Comparison of ENCODE assay signal across 8 mouse cellular contexts in the genomic region with DNA sequence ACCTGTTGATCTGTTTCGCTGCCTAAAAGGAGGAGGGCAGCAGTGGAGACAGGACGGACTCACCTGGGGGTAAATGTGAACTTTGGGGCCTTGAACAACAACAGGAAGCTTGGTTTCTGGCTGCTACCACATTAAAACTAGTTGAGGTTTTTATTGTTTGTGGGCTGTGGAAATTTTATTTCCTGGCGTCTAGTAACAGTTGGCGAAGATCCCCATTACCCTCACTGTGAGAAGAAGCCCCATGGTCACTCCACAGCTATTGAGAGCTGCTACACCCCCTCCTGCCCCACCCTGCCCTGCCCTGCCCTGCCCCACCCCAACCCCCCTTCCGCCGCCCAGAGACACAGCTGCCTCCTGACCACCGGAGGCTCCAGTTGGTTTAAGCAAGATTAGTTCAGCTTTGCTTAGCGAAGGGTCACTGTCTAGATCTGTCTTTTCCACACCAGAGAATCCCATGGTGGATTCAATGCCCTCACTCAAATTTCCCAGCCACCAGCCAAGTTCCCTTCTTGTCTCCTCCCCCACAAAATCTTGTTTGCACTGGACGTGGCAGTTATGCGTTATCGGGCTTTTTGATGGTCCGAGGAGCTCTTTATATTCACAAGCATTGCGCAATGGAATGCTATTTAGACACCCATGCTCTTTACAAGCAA.
DNase-seq lines count a peak whose midpoint lies in the region; ATAC-seq and TF ChIP-seq lines count a peak whose summit lies in the region.

No protein-coding gene starts in this region.

- no peaks in the 10 kb centered on the region for H3K79me2 ChIP-seq in myocyte (ENCODE audit: control insufficient read depth, insufficient read depth)

- no peaks in the 10 kb centered on the region for H3K9me3 ChIP-seq in kidney, postnatal 0 days (replicated peaks; ENCODE audit: low read length)
- H3K9me3 ChIP-seq in intestine, embryonic 16.5 days (ENCODE audit: control insufficient read depth, low read length), result no peaks in the 10 kb centered on the region

- DNase-seq in kidney, postnatal 0 days (ENCODE audit: low spot score), result no peak
- DNase-seq in kidney, postnatal 10 days, result no peak
- DNase-seq in MN1 (ENCODE audit: low spot score), result peak; percentile 49
- DNase-seq in urinary bladder, postnatal 36 days (ENCODE audit: low spot score in 2 of 2), result no peak
- no peak for DNase-seq in layer of hippocampus, adult 8-10 months (ENCODE audit: low spot score in 2 of 2)
- DNase-seq in cerebellum, adult 11 months, result no peak

- no peak overlapping the region for H3K4me3 ChIP-seq in kidney, postnatal 0 days (replicated peaks; ENCODE audit: low read depth, low read length)
- peak overlapping the region; percentile 39 for H3K4me3 ChIP-seq in intestine, embryonic 16.5 days (ENCODE audit: low read length)
- H3K4me3 ChIP-seq in myocyte, result peak overlapping the region; percentile 23

- no peaks in the 10 kb centered on the region for H3K36me3 ChIP-seq in kidney, postnatal 0 days (ENCODE audit: insufficient read depth, low read length)
- no peaks in the 10 kb centered on the region for H3K36me3 ChIP-seq in intestine, embryonic 16.5 days (ENCODE audit: control insufficient read depth, insufficient read depth, low read length)
- H3K36me3 ChIP-seq in myocyte (ENCODE audit: control insufficient read depth, insufficient read depth), result no peaks in the 10 kb centered on the region

- no peak overlapping the region for H3ac ChIP-seq in myocyte (ENCODE audit: control insufficient read depth, insufficient read length)

- H3K27me3 ChIP-seq in kidney, postnatal 0 days (ENCODE audit: insufficient read depth, low read length), result no peaks in the 10 kb centered on the region
- H3K27me3 ChIP-seq in intestine, embryonic 16.5 days (replicated peaks; ENCODE audit: control insufficient read depth, insufficient read depth, low read length), result no peaks in the 10 kb centered on the region
- no peaks in the 10 kb centered on the region for H3K27me3 ChIP-seq in myocyte (ENCODE audit: control insufficient read depth, insufficient read depth, insufficient read length)

- no peak overlapping the region for H3K9ac ChIP-seq in kidney, postnatal 0 days (ENCODE audit: low read depth, low read length)
- 0 out of 2 replicates have a peak overlapping the region, but pooled peaks have one; percentile 3 for H3K9ac ChIP-seq in intestine, embryonic 16.5 days (ENCODE audit: low read depth, low read length)

- no peak; the same call in 1 of the 2 replicates for ATAC-seq in kidney, postnatal 0 days (replicated peaks; ENCODE audit: low FRiP score, low read depth)
- ATAC-seq in intestine, embryonic 16.5 days, result peak; percentile 69

- 31% methylated on average over 13 of the region's 13 CpGs for WGBS in kidney, postnatal 0 days
- 47% methylated on average over 13 of the region's 13 CpGs for WGBS in intestine, embryonic 16.5 days

- no peak for TF ChIP-seq CTCF in kidney, postnatal 0 days (IDR thresholded peaks at IDR 0.05; ENCODE audit: low read depth)

- peak; percentile 29 for TF ChIP-seq POLR2A in myocyte (IDR thresholded peaks at IDR 0.05; ENCODE audit: insufficient read length, low read depth)

- H3K4me1 ChIP-seq in kidney, postnatal 0 days (replicated peaks; ENCODE audit: insufficient read depth, low read length), result 0 out of 2 replicates have a peak, but pooled peaks cover 5% of the 10 kb centered on the region
- H3K4me1 ChIP-seq in intestine, embryonic 16.5 days (ENCODE audit: control insufficient read depth, insufficient read depth, low read length), result peaks cover 12% of the 10 kb centered on the region; the same call in 1 of the 2 replicates

- peak overlapping the region; percentile 59 for H3K4me2 ChIP-seq in kidney, postnatal 0 days (ENCODE audit: low read length)
- H3K4me2 ChIP-seq in intestine, embryonic 16.5 days (ENCODE audit: low read depth, low read length), result peak overlapping the region; percentile 81
- H3K4me2 ChIP-seq in myocyte (ENCODE audit: low read depth), result peak overlapping the region; percentile 94

- no peak overlapping the region for H3K27ac ChIP-seq in kidney, postnatal 0 days
- peak overlapping the region; percentile 39; the same call in 1 of the 2 replicates for H3K27ac ChIP-seq in intestine, embryonic 16.5 days (ENCODE audit: low read length)

TF ChIP-seq in myocyte, 11 proteins besides CTCF, POLR2A, EP300 and RAD21:
- no peak for TF ChIP-seq USF1 (IDR thresholded peaks at IDR 0.05; ENCODE audit: low read depth)
- peak in 2 of 3 experiments; percentile 29 to 84 for TF ChIP-seq MYOG (IDR thresholded peaks at IDR 0.05; ENCODE audit: control insufficient read depth in 1 of 3, insufficient read depth in 1 of 3, insufficient read length in 2 of 3, low read depth in 2 of 3)
- no peak for TF ChIP-seq E2F4 (IDR thresholded peaks at IDR 0.05; ENCODE audit: insufficient read depth)
- TF ChIP-seq REST (IDR thresholded peaks at IDR 0.05; ENCODE audit: insufficient read depth, insufficient read length), result no peak
- peak in 2 of 3 experiments; percentile 47 to 88 for TF ChIP-seq MYOD1 (IDR thresholded peaks at IDR 0.05; ENCODE audit: control insufficient read depth in 1 of 3, insufficient read length in 2 of 3, low read depth in 2 of 3)
- no peak for TF ChIP-seq SRF (IDR thresholded peaks at IDR 0.05; ENCODE audit: control insufficient read depth, insufficient read length, low read depth)
- TF ChIP-seq MAX (IDR thresholded peaks at IDR 0.05; ENCODE audit: low read depth), result no peak
- no peak for TF ChIP-seq POLR2AphosphoS2 (IDR thresholded peaks at IDR 0.05; ENCODE audit: insufficient read length, low read depth)
- peak; percentile 100 for TF ChIP-seq CEBPB (IDR thresholded peaks at IDR 0.05; ENCODE audit: insufficient read depth, poor library complexity, severe bottlenecking)
